Mouse (Mus musculus) lung, postnatal 0 days (tissue): ENCODE data around the gene Tyw1. TPM values are rescaled to one million over a fixed set of nuclear protein-coding genes. Genes with fewer than 3 reads are reported as not detected.

Source experiments
- ATAC-seq: fragments of 200-750 bp; cut with Nextera tagmentation; 2 replicates; pipeline ENCODE4 v1.8.0; 2017; ENCODE audit warnings: moderate library complexity
- DNase-seq: peaks from one replicate; pipeline ENCODE4 v3.0.0-alpha.2; 2016; ENCODE audit warnings: low spot score
- H3K27ac ChIP-seq: fragments of 300-500 bp; sonication (generic); 2 replicates; pipeline ENCODE4 v1.5.1; 2014; ENCODE audit warnings: antibody characterized with exemption, mild to moderate bottlenecking, low read length, mixed read lengths
- H3K27me3 ChIP-seq: fragments of 300-500 bp; sonication (generic); replicated peaks from 2 replicates; pipeline ENCODE4 v1.6.1; 2014; ENCODE audit warnings: low read length, mixed read lengths; ENCODE audit not compliant: insufficient read depth
- H3K36me3 ChIP-seq: fragments of 300-500 bp; sonication (generic); 2 replicates; pipeline ENCODE4 v1.6.1; 2014; ENCODE audit warnings: low read length, mixed read lengths; ENCODE audit not compliant: insufficient read depth
- H3K4me1 ChIP-seq: fragments of 300-500 bp; sonication (generic); 2 replicates; pipeline ENCODE4 v1.6.1; 2014; ENCODE audit warnings: antibody characterized with exemption, low read depth, low read length, mixed read lengths; ENCODE audit not compliant: insufficient read depth
- H3K4me2 ChIP-seq: fragments of 300-500 bp; sonication (generic); replicated peaks from 2 replicates; pipeline ENCODE4 v1.6.1; 2014; ENCODE audit warnings: low read depth, mild to moderate bottlenecking, low read length, moderate library complexity, mixed read lengths
- H3K4me3 ChIP-seq: fragments of 300-500 bp; sonication (generic); 2 replicates; pipeline ENCODE4 v1.5.1; 2014; ENCODE audit warnings: low read depth, low read length
- H3K9ac ChIP-seq: fragments of 300-500 bp; sonication (generic); replicated peaks from 2 replicates; pipeline ENCODE4 v1.6.1; 2014; ENCODE audit warnings: low read depth, mild to moderate bottlenecking
- H3K9me3 ChIP-seq: fragments of 300-500 bp; sonication (generic); 2 replicates; pipeline ENCODE4 v1.6.1; 2016; ENCODE audit warnings: low read length, mixed read lengths
- CTCF ChIP-seq: IDR thresholded peaks from 2 replicates; pipeline ENCODE4 v1.5.1; 2016; ENCODE audit warnings: antibody characterized with exemption, mild to moderate bottlenecking
- EP300 ChIP-seq: IDR thresholded peaks from 2 replicates; pipeline ENCODE4 v1.6.1; 2016; ENCODE audit warnings: antibody characterized with exemption, mild to moderate bottlenecking, control low read depth
- WGBS: fragments of 180-500 bp; shearing (Covaris S2); extraction: QIAGEN DNeasy Blood & Tissue Kit; methylation state at CpG from one replicate; pipeline ENCODE4 v1.1.7; 2014; 5-methylcytosine and 5-hydroxymethylcytosine counted together
- polyA plus RNA-seq: library from polyadenylated mRNA; unstranded; fragments of >200 nt; fragmentation: Nextera tagmentation; extraction: Ambion mirVana; gene quantifications from 2 replicates; pipeline ENCODE4 v1.2.1, GENCODE M21; 2015

Gene Tyw1
- polyA plus RNA-seq, 1 experiment from 2014 or later: 16.5 TPM

DNA sequence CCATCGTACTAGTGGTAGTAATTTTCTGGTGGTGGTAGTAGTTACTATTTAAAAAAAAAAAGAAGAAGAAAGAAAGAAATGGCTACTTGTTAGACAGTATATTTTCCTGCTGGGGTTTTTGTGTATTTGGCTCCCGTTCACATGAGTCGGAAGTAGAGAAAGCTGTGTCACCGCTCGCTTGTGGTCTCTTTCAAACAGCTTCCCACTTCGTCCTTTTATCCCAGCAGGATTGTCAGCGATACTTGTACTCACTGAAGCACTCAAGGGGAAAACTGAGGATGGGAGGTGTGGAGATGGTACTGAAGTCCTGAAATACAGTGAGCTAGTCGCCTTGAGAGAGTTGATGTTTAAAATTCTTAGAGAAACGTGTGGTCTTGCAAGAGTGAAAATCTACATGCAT is 72.9 kb downstream of the Tyw1 start:
- WGBS: 68% methylated on average over 9 of the region's 9 CpGs
- Histone ChIP-seq H3K9ac (no peak overlapping the region), H3K4me3 (no peak overlapping the region), H3K27ac (no peak overlapping the region), H3K27me3 (no peaks in the 10 kb centered on the region), H3K4me2 (no peak overlapping the region), H3K9me3 (no peaks in the 10 kb centered on the region), H3K4me1 (no peaks in the 10 kb centered on the region), H3K36me3 (no peaks in the 10 kb centered on the region)
- no peak for ATAC-seq
- TF ChIP-seq CTCF (no peak), EP300 (no peak)
- DNase-seq: no peak

DNA sequence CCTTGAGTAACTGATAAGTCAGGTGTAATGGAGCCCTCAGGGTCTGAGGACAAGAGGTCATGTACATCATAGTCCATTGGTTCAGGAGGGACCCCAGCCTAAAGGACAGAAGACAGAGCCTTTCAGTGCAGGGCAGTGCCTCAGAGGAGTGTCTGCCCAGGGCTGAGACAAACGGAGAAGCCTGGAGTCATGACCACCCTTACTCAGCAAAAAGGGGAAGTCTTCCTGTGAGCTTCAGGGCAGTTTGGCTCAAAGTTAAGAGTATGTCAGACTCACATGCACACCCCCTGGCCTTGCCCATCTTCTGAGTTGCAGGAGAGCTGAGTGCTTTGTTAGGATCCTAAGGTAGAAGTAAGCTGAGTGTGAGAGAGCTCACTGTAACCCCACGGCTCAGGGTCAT is 74.5 kb downstream of the Tyw1 start:
- Histone ChIP-seq H3K36me3 (no peaks in the 10 kb centered on the region), H3K9ac (no peak overlapping the region), H3K4me2 (no peak overlapping the region), H3K9me3 (no peaks in the 10 kb centered on the region), H3K4me3 (no peak overlapping the region), H3K27me3 (no peaks in the 10 kb centered on the region), H3K27ac (no peak overlapping the region), H3K4me1 (no peaks in the 10 kb centered on the region)
- TF ChIP-seq CTCF (no peak), EP300 (no peak)
- ATAC-seq: no peak
- no peak for DNase-seq
- WGBS: 66% methylated on average over 2 of the region's 2 CpGs

DNA sequence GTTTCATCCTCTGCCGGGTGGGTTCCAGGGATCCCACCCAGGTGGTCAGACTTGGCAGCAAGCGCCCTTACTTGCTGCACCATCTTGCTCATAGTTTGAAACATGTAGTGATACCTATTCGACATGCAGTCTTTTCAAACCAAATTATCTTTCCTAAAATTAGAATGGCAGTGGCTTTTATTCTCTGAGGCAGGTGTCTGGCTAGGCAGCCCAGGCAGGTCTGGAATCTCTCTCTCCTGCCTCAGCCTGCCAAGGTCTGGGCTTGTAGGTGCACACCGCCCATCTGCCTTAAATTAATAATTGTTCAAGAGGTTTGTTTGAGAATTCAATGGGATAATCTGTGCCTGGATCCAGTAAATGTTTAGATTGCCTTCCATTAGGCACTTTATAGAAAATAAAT is 75.4 kb downstream of the Tyw1 start:
- ATAC-seq (no peak), DNase-seq (no peak)
- Histone ChIP-seq H3K27me3 (no peaks in the 10 kb centered on the region), H3K36me3 (peaks cover 3% of the 10 kb centered on the region; the same call in 1 of the 2 replicates), H3K4me3 (no peak overlapping the region), H3K27ac (no peak overlapping the region), H3K9ac (no peak overlapping the region), H3K4me2 (no peak overlapping the region), H3K4me1 (no peaks in the 10 kb centered on the region), H3K9me3 (no peaks in the 10 kb centered on the region)
- WGBS: 83% methylated on average over 4 of the region's 4 CpGs
- TF ChIP-seq EP300 (no peak), CTCF (no peak)

DNA sequence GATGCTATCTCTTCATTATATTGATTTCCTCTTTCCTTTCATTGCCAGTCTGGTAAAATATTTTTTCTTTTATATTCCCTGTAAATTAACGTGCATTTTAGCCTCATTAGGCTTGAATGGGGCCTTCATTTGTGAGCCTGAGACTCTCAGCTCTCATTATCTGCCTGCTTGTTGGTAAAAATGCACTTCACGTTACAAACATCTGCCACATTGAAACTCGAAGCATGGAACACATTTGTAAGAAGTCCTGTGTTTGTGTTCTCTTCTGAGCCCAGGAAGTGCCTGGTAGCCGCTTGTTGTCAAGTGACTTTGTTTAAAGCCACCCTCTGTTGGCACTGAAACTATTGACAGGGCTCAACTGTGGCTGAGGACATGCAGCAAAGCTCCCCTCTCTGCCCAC is 75.8 kb downstream of the Tyw1 start:
- no peaks in the 10 kb centered on the region for H3K9me3 ChIP-seq
- ATAC-seq (no peak), DNase-seq (no peak)
- H3K4me3 ChIP-seq: no peak overlapping the region
- H3K36me3 ChIP-seq: peaks cover 7% of the 10 kb centered on the region; the same call in 1 of the 2 replicates
- WGBS: 50% methylated on average over 4 of the region's 4 CpGs
- H3K27ac ChIP-seq: no peak overlapping the region
- TF ChIP-seq CTCF (no peak), EP300 (no peak)
- H3K9ac ChIP-seq: no peak overlapping the region
- no peak overlapping the region for H3K4me2 ChIP-seq
- no peaks in the 10 kb centered on the region for H3K4me1 ChIP-seq
- H3K27me3 ChIP-seq: no peaks in the 10 kb centered on the region

DNA sequence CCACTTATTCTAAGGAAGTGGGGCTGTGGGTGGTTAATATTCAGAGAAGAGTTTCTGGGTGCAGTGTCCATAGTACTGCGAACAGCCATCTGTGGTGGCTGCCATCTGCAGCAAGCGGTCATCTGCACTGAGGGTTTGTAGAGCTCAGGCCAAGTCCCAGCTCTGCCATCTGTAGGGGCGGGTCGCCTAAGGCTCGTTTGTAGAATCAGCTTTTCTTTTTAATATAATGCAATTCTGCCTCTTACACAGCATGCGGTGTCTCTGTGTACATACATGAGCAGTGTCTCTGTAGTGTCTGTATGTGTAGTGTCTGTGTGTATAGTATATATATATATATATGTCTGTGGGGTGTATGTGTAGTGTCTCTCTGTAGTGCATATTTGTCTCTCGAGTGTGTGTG is 78.1 kb downstream of the Tyw1 start:
- TF ChIP-seq EP300 (no peak), CTCF (no peak)
- Histone ChIP-seq H3K4me1 (no peaks in the 10 kb centered on the region), H3K27me3 (no peaks in the 10 kb centered on the region), H3K4me2 (no peak overlapping the region), H3K4me3 (no peak overlapping the region), H3K9me3 (no peaks in the 10 kb centered on the region), H3K36me3 (peaks cover 12% of the 10 kb centered on the region; the same call in 1 of the 2 replicates), H3K27ac (no peak overlapping the region), H3K9ac (no peak overlapping the region)
- 89% methylated on average over 7 of the region's 7 CpGs for WGBS
- DNase-seq: no peak
- no peak for ATAC-seq

DNA sequence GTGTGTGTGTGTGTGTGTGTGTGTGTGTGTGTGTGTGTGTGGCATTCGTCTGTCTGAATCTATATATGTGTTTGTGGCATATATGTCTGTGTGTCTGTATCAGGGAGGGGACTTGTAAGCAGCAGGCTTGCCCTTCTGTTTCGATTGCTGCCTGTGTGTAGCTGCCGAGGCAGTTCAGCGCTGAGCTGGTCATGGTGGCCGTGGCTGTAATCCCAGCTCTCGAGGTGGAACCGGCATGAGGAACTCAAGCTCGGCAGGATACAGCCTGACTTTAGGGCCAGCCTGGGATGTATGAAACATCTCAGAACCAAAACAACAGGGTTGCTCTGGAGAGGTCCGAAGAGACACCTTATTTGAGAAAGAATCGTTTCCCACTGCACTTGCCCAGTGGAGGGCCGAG is 78.6 kb downstream of the Tyw1 start:
- TF ChIP-seq EP300: no peak
- TF ChIP-seq CTCF: no peak
- no peak overlapping the region for H3K27ac ChIP-seq
- no peak overlapping the region for H3K4me2 ChIP-seq
- no peak overlapping the region for H3K9ac ChIP-seq
- no peaks in the 10 kb centered on the region for H3K9me3 ChIP-seq
- H3K4me1 ChIP-seq: no peaks in the 10 kb centered on the region
- ATAC-seq (no peak), DNase-seq (no peak)
- no peak overlapping the region for H3K4me3 ChIP-seq
- peaks cover 12% of the 10 kb centered on the region; the same call in 1 of the 2 replicates for H3K36me3 ChIP-seq
- 95% methylated on average over 11 of the region's 11 CpGs for WGBS
- H3K27me3 ChIP-seq: no peaks in the 10 kb centered on the region

DNA sequence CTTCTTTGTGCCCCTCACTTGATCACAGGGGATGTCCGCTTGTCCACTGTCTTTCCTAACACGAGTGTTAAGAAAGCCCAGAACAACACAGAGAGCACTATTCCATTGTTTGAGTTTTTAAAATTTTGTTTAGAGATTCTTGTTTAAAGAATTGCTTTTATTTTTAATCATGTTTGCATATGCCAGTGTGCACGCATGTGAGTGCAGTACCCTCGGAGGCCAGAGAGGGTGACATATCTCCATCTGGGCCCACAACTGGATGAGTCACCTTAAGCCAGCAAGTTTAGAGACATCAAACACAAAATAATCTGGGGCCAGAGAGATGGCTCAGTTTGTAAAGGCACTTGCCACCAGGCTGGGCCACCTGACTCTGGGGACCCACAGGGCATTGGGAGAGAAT is 80.0 kb downstream of the Tyw1 start:
- TF ChIP-seq EP300: no peak
- TF ChIP-seq CTCF: no peak
- no peak overlapping the region for H3K4me2 ChIP-seq
- H3K4me1 ChIP-seq: no peaks in the 10 kb centered on the region
- over 99% methylated on average over 4 of the region's 4 CpGs for WGBS
- H3K4me3 ChIP-seq: no peak overlapping the region
- H3K36me3 ChIP-seq: peaks cover 17% of the 10 kb centered on the region; the same call in 1 of the 2 replicates
- no peaks in the 10 kb centered on the region for H3K9me3 ChIP-seq
- ATAC-seq (no peak), DNase-seq (no peak)
- H3K27me3 ChIP-seq: no peaks in the 10 kb centered on the region
- H3K27ac ChIP-seq: no peak overlapping the region
- H3K9ac ChIP-seq: no peak overlapping the region
